Mouse (Mus musculus) cerebellum, postnatal 4 days (tissue): ENCODE measurements around the gene Polk.

Source experiments
- DNase-seq, 2 experiments: peaks; one replicate each; pipeline ENCODE4 v3.0.0; 2022; ENCODE audit warnings: low spot score in 2 of 2, mixed read lengths in 1 of 2

Gene Polk

DNA sequence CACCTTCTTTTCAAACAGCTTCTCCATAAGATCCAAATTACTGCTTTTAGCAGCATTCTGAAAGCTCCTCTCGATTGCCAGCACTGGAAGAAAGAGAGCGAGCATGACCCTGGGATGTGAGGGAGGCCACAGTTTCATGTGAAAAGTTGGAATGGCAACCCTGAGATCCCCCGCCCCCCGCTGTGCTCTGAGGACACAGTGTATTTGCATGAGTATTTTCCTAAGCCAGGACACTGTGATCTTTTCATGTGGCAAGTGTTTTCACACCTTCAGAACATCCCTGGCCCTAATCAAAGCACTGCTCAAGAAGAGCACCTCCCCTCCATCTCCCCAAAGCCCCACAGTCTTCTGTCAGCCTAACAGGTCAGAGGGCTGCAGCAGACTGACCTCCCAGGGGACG lies 77.1 kb downstream of the Polk start:
- DNase-seq, result no peak

DNA sequence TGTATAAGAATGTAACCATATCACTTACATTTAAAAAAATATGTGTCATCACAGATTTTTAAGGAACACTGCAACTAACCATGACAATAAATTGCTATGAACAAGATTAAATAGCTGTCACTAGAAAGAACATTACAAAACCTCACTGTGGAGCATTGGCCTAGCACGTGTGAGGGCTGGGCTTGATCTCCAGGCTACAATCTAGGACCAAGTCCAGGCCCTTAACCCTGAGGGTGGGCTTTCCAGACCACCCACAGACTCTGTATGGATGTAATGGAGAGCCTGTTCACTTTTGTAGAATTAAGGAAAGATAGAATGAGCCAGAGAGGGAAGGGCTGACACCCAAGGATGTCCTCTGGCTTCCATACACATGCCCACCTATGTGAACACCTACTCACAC lies 79.7 kb downstream of the Polk start:
- no peak for DNase-seq

DNA sequence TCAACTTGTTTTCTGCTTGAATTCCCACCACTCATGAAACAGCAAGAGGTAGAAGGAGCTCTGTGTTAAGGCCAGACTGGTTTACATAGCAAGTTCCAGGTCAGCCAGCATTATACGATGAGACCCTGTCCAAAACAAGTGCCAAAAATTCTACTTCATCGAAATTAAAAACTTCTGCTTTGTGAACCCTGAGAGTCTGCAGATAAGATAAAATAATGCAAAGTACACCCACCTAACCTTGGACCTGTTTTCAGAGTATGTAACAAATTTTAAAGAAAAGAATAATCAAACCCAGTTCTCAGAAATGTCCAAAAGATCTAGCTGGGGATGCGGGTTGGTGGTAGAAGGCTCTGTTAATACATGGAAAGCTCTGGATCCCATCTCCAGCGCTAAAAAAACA lies 83.8 kb downstream of the Polk start:
- no peak for DNase-seq

DNA sequence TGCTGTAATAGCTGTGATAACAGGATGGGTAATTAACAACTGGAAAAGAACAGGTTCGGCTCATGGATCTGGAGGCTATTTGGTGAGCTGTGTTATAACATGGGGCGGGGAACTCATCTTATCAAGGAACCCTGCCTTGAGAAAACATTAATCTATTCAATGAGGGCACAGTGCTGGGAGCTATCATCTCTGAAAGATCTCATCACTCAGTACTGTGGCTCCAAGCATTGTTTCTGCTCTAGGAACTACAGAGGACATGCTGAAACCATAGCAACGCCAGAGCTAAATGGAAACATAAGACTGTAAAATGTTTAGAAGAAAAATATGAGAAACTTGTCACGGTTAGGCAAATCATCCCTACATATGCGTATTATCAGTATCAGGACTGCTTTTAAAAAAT lies 84.4 kb downstream of the Polk start:
- no peak for DNase-seq

DNA sequence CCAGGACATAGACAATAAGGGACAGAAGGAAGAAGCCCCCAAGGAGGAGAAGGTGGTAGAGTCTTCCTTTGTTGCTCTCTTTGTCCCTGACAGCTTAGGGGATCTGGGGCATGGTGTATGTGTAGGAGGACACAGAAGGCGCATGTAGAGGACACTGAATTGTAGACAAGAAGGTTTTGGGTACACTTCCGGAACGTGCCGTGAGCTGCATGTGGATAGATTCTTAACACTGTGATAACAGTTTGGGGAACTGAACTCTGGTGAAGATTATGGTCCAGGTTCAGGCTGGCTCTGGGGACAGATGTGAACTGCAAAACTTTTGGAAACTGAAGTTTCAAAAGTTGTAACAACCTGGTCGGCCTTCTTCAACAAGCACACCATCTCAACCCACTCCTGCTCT lies 84.8 kb downstream of the Polk start:
- no peak for DNase-seq

DNA sequence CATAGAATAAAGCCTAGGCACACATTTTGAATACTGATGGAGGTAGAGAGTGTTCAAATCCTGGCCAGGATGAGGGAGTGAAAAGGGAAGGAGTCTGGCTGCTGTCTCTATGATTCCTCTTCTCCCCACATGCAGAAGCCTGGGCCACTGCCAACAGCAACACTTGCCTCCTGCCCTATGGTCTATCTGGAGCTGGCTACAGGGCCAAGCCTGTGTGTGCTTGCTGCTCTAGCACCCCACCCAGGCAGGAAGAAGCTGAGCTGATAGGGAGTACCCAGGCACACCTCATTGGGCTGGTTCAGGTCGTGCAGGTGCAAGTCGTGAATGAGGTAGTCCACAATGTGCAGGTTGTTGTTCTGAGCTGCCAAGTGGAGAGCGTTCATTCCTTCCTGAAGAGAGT lies 88.1 kb downstream of the Polk start:
- DNase-seq, result no peak

DNA sequence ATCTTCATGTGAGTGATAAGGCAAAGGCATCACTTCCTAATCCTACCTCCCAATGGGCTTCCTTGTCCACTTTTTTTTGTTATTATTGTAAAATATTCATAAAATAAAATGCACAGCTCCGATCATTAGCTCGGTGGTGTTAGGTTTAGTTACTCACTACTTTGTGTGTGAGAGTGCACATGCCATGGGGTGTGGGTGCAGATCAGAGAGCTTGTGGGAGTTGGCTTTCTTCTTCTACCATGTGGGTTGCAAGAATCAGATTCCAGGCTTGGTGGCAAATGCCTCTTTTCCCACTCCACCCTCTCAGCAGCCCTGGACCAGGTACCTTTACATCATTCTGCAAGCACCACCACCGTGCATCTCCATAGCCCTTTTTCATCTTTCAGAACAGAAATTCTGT lies 89.8 kb downstream of the Polk start:
- no peak for DNase-seq

DNA sequence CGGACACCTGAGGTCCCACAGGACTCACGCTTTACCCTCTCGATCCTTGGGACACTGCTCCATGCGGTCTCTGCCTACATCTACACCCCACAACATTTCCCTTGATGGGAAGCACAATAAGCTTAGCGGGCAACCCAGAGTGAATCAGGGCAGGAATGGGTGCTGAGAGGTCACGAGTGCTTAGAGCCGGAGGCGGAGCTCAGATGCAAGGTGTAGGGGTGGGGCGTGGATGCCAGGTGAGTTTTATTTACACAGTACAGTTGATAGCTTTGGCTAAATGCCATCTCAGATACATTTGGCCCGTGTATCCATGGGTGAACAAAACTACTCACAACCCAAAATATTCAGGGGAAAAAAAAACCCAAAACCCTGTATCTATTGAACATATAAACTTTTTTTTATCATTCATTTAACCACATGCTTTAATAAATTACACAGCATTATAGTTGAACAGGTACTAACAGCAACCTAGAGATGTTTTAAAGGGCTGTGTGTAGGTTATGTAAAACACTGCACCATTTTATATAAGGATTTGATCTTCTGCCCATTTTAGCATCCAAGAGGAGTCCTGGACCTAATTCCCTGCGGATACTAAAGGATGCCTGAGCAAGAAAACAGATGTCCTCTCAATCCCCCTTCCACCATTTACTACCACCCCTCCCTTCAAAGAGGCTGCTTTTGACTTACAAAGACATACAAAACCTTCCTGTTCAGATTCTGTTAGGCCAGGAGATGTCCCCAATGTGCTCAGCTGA lies 90.8 kb downstream of the Polk start:
- no peak for DNase-seq

DNA sequence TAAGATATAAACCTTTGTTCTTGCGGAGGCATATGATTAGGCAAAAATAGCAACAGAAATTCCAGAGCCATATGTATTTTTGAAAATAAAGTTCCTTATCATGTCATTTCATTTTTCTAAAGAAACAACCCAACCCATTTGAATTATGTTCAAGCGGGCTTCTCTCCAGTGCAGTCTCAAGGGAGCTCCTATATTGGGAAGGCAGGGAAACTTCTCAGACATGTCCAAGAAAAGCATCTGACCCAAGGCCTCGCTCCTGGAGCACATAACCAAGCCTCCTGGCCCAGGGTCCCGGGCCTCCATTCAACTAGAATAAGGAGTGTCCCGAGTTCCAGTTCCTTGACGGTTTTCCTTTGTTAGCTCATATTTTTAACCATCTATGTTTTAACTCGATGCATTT lies 91.5 kb downstream of the Polk start:
- DNase-seq, result no peak

DNA sequence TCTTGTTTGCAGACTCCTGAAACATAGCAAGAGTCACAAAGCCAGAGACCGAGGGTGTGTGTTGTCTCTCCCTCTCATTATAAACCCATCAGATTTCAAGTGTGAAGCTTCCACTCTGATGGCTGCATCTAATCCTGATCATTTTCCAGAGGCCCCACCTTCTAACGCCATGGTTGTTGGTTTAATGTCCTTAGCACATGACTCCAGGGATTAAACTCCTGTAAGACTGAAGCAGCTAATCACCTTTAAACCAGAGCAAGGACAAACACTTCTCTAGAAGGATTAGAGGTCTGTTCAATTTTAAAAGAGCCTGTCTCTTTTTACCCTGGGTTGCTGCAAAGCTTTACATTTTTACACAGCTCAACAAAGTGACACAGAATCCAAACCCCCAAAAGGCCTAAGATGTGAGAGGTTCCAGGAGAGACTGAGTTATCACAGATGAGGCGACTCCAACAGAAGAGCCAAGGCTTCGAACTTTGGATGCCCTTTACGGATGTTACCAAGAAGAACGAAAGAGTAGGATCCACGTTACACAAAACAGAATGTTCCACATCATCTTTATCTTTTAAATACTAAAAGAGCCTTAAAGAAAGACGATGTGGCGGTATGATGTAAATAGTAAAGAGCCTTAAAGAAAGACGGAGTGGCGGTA lies 92.0 kb downstream of the Polk start:
- DNase-seq, result no peak

DNA sequence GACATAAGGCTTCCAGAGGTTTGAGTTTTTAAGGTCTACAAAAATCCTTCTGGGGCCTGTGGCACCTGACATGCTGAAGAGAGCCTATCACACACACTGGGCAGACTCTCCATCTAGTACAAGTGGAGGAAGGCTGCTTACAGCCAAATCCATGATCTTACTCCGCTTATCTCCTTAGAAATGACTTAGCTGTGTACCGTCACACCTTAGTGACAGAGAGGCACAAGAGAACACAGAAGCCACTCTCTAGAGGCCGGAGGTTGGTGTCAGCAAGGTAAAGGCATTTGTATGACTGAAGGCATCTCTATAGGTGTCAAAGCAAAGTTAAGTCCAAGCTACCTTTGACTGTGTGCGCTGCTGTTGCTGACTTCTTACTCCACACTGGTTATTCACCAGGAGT lies 101.9 kb downstream of the Polk start:
- DNase-seq, result no peak

DNA sequence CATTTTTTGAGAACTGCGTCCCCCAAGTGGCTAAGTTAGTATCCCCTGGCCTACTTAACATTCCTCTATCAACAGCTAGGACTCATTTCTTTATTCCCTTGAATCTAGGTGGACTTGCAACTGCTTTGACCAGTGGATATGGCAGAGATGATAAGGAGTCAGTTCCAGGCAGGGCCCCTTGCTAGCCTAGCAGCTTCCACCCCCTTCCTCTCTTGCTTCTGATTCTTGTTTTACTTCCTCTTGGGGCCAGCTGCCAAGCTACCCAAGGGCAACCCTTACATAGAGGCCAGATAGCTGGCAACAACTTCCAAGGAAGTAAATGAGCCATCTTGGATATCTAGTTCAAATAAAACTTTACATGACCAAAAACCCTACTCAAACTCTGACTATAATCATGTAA lies 105.5 kb downstream of the Polk start:
- DNase-seq, result no peak

DNA sequence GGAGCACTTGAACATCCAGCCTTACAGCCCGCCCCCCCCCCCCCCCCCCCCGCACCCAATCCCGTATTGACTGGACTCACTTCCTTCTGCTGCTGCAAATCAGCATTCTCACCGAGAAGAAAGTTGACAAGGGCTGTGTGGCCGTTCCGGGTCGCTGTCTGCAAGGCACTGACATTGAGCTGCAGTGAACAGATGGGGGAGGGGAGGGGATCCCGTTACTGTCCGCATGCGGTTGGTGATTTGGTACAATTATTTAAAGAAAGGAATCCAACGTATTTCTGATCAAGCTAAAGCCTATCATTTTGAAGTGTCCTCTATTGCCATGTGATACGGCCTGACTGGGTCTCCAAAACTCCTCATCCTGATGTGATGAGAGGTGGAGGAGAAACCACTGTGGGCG lies 106.6 kb downstream of the Polk start:
- no peak for DNase-seq

DNA sequence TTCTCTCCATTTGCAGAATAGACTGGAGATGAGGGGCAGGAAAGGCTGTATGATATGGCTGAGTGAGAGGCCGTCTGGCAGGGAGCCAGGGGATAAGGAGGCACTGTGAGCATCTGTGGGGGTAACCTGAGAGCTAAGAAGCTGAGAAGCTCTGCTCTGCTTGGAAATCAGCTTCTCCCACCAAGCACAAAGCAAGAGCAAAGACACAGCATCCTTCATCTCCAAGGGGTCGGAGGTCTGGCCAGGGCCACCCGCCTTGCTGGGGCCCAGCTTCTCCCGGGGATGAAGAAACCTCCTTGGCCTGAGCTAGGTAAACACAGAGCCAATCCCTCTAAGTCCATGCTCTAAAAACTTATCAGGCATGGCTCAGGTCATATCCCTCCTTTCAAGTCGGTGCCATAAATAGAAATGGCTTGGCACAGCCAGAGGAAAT lies 107.5 kb downstream of the Polk start:
- no peak for DNase-seq

DNA sequence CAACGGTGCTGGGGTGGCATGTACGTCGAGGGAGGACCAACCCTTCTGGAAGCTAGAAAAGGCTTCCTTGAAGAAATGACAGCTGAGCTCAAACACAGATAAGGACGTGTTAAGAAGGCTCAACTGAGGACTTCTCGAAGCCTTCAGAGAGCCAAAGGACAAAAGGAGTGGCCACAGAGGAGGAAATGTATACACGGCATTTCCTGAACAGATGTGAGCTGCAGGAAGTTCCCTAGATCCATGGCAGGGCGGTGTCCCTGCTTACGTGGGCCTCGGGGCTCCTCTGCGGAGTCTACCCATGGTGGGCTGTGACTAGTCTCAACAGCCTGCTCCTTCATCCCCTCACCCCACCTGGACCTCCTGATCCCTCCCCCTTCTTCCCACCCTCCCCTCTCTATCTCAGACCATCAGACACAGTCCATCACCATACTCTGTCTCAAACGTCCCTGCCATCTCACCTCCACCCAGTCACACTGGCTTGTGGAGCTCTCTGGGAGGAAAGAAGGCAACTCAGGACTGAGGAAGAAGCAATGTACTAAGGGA lies 108.7 kb downstream of the Polk start:
- no peak for DNase-seq

DNA sequence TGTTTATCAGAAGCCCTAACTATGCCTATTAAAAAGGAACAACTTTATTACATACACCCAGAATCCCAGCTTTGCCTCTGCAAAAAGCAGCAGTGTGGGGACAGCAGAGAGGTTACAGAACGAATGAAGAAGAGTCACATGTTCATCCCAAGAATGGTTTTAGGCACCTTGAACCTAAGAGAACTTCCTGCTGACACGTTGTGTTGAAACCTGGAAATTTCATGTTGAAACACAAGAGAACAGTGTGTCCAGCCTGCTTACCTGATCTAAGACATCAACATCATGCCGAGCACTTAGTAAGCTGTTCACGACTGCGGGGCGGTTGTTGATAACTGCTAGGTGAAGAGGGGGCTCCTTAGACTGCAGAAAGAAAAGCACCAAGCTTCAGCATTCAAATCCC lies 109.3 kb downstream of the Polk start:
- DNase-seq, result no peak

DNA sequence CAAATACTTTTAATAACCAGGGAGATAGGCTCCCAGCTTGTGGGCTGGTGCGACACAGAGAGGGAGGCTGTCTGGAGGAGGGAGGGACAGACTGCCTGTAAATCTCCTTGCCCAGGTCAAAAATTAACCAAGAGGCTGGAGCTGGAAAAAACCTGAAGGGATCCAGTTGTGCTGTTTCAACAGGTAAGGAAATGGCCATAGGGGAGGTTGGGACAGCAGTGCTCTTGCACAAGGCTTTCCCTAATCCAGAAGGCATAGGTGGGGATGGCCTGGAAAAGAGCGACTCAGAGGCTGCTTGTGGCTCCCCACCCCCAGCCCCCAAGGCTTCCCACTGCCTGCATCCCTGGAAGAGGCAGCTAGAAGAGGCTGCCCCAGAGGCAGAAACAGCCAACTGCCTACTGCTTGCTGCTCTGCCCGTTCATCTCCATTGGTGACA lies 110.0 kb downstream of the Polk start:
- DNase-seq, result no peak

DNA sequence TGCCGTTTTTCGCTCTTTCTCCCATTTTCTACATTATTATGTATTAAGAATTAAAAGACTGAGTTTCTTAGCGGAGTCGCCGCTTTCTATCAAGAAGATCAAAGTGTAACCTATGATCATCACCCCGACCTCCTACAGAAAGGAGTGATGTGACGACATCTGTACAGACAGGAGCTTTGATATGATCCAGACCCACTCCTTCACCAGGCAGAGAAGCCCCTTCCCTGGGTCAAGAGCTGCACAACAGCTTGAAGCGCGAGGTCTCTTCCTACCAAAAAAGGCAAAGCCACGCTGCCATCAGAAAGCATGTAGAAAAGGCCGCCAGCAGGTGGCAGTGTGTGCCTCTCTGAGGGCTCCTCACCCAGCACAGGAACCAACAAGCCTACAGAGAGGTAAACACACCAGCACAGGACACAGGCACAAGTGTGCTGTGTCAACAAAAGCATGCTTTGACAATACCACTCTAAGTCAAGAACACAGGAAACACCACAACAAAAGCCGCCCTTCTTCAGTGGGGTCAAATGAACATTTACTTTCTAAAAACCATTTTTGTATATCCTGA lies 110.7 kb downstream of the Polk start:
- DNase-seq, result peak; percentile 89
